Mouse (Mus musculus): ENCODE results near the gene Gm38392. TPM values are rescaled to one million over a fixed set of nuclear protein-coding genes. Genes with fewer than 3 reads are reported as not detected.
"Not testable (repeated sequence)": the region's sequence is repeated elsewhere in the genome, so short reads cannot be mapped to it uniquely, and the experiment has no call there.

Gene Gm38392
- 0.96 and 1.5 TPM in 2 replicates for total RNA-seq (2021)
- long read RNA-seq, experiment 1, result 0 reads
- long read RNA-seq, experiment 2, result 0 reads

GRCm38 (mm10) chr3:88287110-88287509 is at the start of gene Gm38392:
Gene Gm38392, minus strand, starts transcription at chr3:88287210.
- DNase-seq, result no peak

- DNase-seq, result peak; percentile 98
These were observed 49.3 kb upstream of the Gm38392 start, which contains the start of the genes Tmem79 and Smg5 for GRCm38 (mm10) chr3:88336058-88337013. Gene Tmem79, minus strand, starts transcription at chr3:88336148. Gene Smg5, plus strand, starts transcription at chr3:88336260.

GRCm38 (mm10) chr3:88335436-88336053 is 48.5 kb upstream of the Gm38392 start:
- DNase-seq, result peak; percentile 70

GRCm38 (mm10) chr3:88334902-88335435 is 48.0 kb upstream of the Gm38392 start:
- no peak for DNase-seq

GRCm38 (mm10) chr3:88334029-88334658 is 47.1 kb upstream of the Gm38392 start:
- no peak for DNase-seq

- peak; percentile 82 for DNase-seq
These were observed 44.3 kb upstream of the Gm38392 start for GRCm38 (mm10) chr3:88331282-88331681.

GRCm38 (mm10) chr3:88328956-88329355 is 41.9 kb upstream of the Gm38392 start:
- DNase-seq, result no peak

GRCm38 (mm10) chr3:88324951-88325405 is 38.0 kb upstream of the Gm38392 start, which contains the start of gene Glmp:
Gene Glmp, plus strand, starts transcription at chr3:88325023.
- DNase-seq, result peak; percentile 70

GRCm38 (mm10) chr3:88299172-88299571 is 12.2 kb upstream of the Gm38392 start:
- no peak for DNase-seq

GRCm38 (mm10) chr3:88297321-88297851 is 10.4 kb upstream of the Gm38392 start:
- DNase-seq, result no peak

- peak; percentile 97 for DNase-seq
These were observed 9.7 kb upstream of the Gm38392 start, which contains the start of the genes Tsacc and Cct3 for GRCm38 (mm10) chr3:88296561-88297318. Gene Tsacc, minus strand, starts transcription at chr3:88296999. Gene Cct3, plus strand, starts transcription at chr3:88297116.

GRCm38 (mm10) chr3:88296110-88296560 is 9.1 kb upstream of the Gm38392 start:
- peak; percentile 21 for DNase-seq

- DNase-seq, result not testable (repeated sequence)
These were observed 8.3 kb upstream of the Gm38392 start for GRCm38 (mm10) chr3:88295272-88295671.

GRCm38 (mm10) chr3:88291970-88292369 is 5.0 kb upstream of the Gm38392 start:
- peak; percentile 66 for DNase-seq

- DNase-seq, result not testable (repeated sequence)
These were observed 1.2 kb upstream of the Gm38392 start for GRCm38 (mm10) chr3:88288133-88288713.

GRCm38 (mm10) chr3:88285565-88285895 is 1.5 kb downstream of the Gm38392 start:
- DNase-seq, result not testable (repeated sequence)

- not testable (repeated sequence) for DNase-seq
These were observed 2.0 kb downstream of the Gm38392 start for GRCm38 (mm10) chr3:88284815-88285564.

- not testable (repeated sequence) for DNase-seq
These were observed 5.7 kb downstream of the Gm38392 start for GRCm38 (mm10) chr3:88281141-88281916.

- DNase-seq, result no peak
These were observed 7.0 kb downstream of the Gm38392 start for GRCm38 (mm10) chr3:88280035-88280434.
